Mouse (Mus musculus): ENCODE results near the gene Wapl. TPM values are rescaled to one million over a fixed set of nuclear protein-coding genes. Genes with fewer than 3 reads are reported as not detected.
A peak's percentile ranks its signal among the peaks of the same experiment; 100 is the strongest.

Gene Wapl
- polyA plus RNA-seq, 1 experiment from 2014 or later = 18.3 TPM

- 8% methylated on average over 4 of the region's 4 CpGs for WGBS
- no peak for ATAC-seq (ENCODE audit: low read depth)
- H3K9me3 ChIP-seq = no peaks in the 10 kb centered on the region
- peak overlapping the region; percentile 92 for H3K4me2 ChIP-seq
- H3K27ac ChIP-seq (replicated peaks) = no peak overlapping the region
- H3K4me3 ChIP-seq = peak overlapping the region; percentile 50
- peaks cover 55% of the 10 kb centered on the region for H3K27me3 ChIP-seq
- peaks cover 15% of the 10 kb centered on the region for H3K4me1 ChIP-seq (replicated peaks)
- H3K9ac ChIP-seq = peak overlapping the region; percentile 65
- H3K36me3 ChIP-seq = no peaks in the 10 kb centered on the region
Measured at GRCm38 (mm10) chr14:34662478-34662826, 11.3 kb upstream of the Wapl start.

- Histone ChIP-seq H3K9ac (no peak overlapping the region), H3K36me3 (no peaks in the 10 kb centered on the region), H3K27ac (replicated peaks) (no peak overlapping the region), H3K4me2 (no peak overlapping the region), H3K27me3 (peaks cover 55% of the 10 kb centered on the region), H3K9me3 (no peaks in the 10 kb centered on the region), H3K4me3 (no peak overlapping the region), H3K4me1 (replicated peaks) (peaks cover 15% of the 10 kb centered on the region)
- 91% methylated on average over 1 of the region's 1 CpGs for WGBS
- ATAC-seq (ENCODE audit: low read depth) = no peak
Measured at GRCm38 (mm10) chr14:34663381-34663780, 10.3 kb upstream of the Wapl start.

- no peak overlapping the region for H3K9ac ChIP-seq
- no peak overlapping the region for H3K27ac ChIP-seq (replicated peaks)
- no peaks in the 10 kb centered on the region for H3K36me3 ChIP-seq
- peaks cover 4% of the 10 kb centered on the region; the same call in 1 of the 2 replicates for H3K27me3 ChIP-seq
- H3K4me2 ChIP-seq = no peak overlapping the region
- no peak overlapping the region for H3K4me3 ChIP-seq
- ATAC-seq (ENCODE audit: low read depth) = no peak
- WGBS = 67% methylated on average over 3 of the region's 3 CpGs
- H3K9me3 ChIP-seq = no peaks in the 10 kb centered on the region
- H3K4me1 ChIP-seq (replicated peaks) = peaks cover 11% of the 10 kb centered on the region
Measured at GRCm38 (mm10) chr14:34669082-34669481, 4.6 kb upstream of the Wapl start.

- Histone ChIP-seq H3K27ac (replicated peaks) (no peak overlapping the region), H3K4me1 (replicated peaks) (peaks cover 18% of the 10 kb centered on the region), H3K4me2 (no peak overlapping the region), H3K27me3 (no peaks in the 10 kb centered on the region), H3K9me3 (no peaks in the 10 kb centered on the region), H3K36me3 (no peaks in the 10 kb centered on the region), H3K4me3 (no peak overlapping the region), H3K9ac (no peak overlapping the region)
- 56% methylated on average over 2 of the region's 2 CpGs for WGBS
- no peak for ATAC-seq (ENCODE audit: low read depth)
Measured at GRCm38 (mm10) chr14:34670256-34670655, 3.5 kb upstream of the Wapl start.

GRCm38 (mm10) chr14:34674229-34674791 is 582 bp downstream of the Wapl start:
- no peak; the same call in 1 of the 2 replicates for ATAC-seq (ENCODE audit: low read depth)
- WGBS = under 1% methylated on average over 52 of the region's 52 CpGs

GRCm38 (mm10) chr14:34674932-34675331 is 1.2 kb downstream of the Wapl start:
- H3K4me3 ChIP-seq = peak overlapping the region; percentile 97
- ATAC-seq (ENCODE audit: low read depth) = no peak
- H3K27ac ChIP-seq (replicated peaks) = no peak overlapping the region

More at GRCm38 (mm10) chr14:34674229-34674791, 582 bp downstream of the Wapl start:
- H3K36me3 ChIP-seq = peaks cover 5% of the 10 kb centered on the region; the same call in 1 of the 2 replicates
- H3K4me1 ChIP-seq (replicated peaks) = peaks cover 30% of the 10 kb centered on the region
- H3K27ac ChIP-seq (replicated peaks) = peak overlapping the region; percentile 94
- H3K27me3 ChIP-seq = no peaks in the 10 kb centered on the region
- peak overlapping the region; percentile 95 for H3K9ac ChIP-seq
- peak overlapping the region; percentile 92 for H3K4me2 ChIP-seq
- H3K4me3 ChIP-seq = peak overlapping the region; percentile 97
- no peaks in the 10 kb centered on the region for H3K9me3 ChIP-seq

GRCm38 (mm10) chr14:34675347-34675865 is 1.7 kb downstream of the Wapl start:
- WGBS = 70% methylated on average over 5 of the region's 5 CpGs
- Histone ChIP-seq H3K4me3 (0 out of 2 replicates have a peak overlapping the region, but pooled peaks have one; percentile 6), H3K36me3 (peaks cover 5% of the 10 kb centered on the region; the same call in 1 of the 2 replicates), H3K4me1 (replicated peaks) (peaks cover 30% of the 10 kb centered on the region), H3K27me3 (no peaks in the 10 kb centered on the region), H3K9me3 (no peaks in the 10 kb centered on the region), H3K27ac (replicated peaks) (no peak overlapping the region), H3K4me2 (peak overlapping the region; percentile 92), H3K9ac (no peak overlapping the region)
- ATAC-seq (ENCODE audit: low read depth) = no peak

More at GRCm38 (mm10) chr14:34674932-34675331, 1.2 kb downstream of the Wapl start:
- Histone ChIP-seq H3K36me3 (peaks cover 5% of the 10 kb centered on the region; the same call in 1 of the 2 replicates), H3K9ac (peak overlapping the region; percentile 95), H3K27me3 (no peaks in the 10 kb centered on the region), H3K9me3 (no peaks in the 10 kb centered on the region), H3K4me2 (peak overlapping the region; percentile 92), H3K4me1 (replicated peaks) (peaks cover 30% of the 10 kb centered on the region)
- WGBS = 28% methylated on average over 9 of the region's 9 CpGs

- peaks cover 14% of the 10 kb centered on the region for H3K4me1 ChIP-seq (replicated peaks)
- WGBS = 70% methylated on average over 2 of the region's 2 CpGs
- H3K36me3 ChIP-seq = peaks cover 16% of the 10 kb centered on the region
- H3K9me3 ChIP-seq = no peaks in the 10 kb centered on the region
- no peak for ATAC-seq (ENCODE audit: low read depth)
- no peak overlapping the region for H3K4me3 ChIP-seq
- no peak overlapping the region for H3K4me2 ChIP-seq
- H3K27ac ChIP-seq (replicated peaks) = no peak overlapping the region
- no peaks in the 10 kb centered on the region for H3K27me3 ChIP-seq
- no peak overlapping the region for H3K9ac ChIP-seq
Measured at GRCm38 (mm10) chr14:34680815-34681214, 7.1 kb downstream of the Wapl start.

GRCm38 (mm10) chr14:34684989-34685388 is 11.3 kb downstream of the Wapl start:
- Histone ChIP-seq H3K9ac (no peak overlapping the region), H3K36me3 (peaks cover 14% of the 10 kb centered on the region), H3K4me3 (no peak overlapping the region), H3K27me3 (no peaks in the 10 kb centered on the region), H3K9me3 (no peaks in the 10 kb centered on the region), H3K27ac (replicated peaks) (no peak overlapping the region), H3K4me1 (replicated peaks) (peaks cover 5% of the 10 kb centered on the region), H3K4me2 (no peak overlapping the region)
- ATAC-seq (ENCODE audit: low read depth) = no peak

GRCm38 (mm10) chr14:34693970-34694369 is 20.2 kb downstream of the Wapl start:
- H3K9me3 ChIP-seq = no peaks in the 10 kb centered on the region
- peaks cover 38% of the 10 kb centered on the region for H3K36me3 ChIP-seq
- no peaks in the 10 kb centered on the region for H3K4me1 ChIP-seq (replicated peaks)
- H3K27ac ChIP-seq (replicated peaks) = no peak overlapping the region
- H3K4me2 ChIP-seq = no peak overlapping the region
- H3K27me3 ChIP-seq = no peaks in the 10 kb centered on the region
- ATAC-seq (ENCODE audit: low read depth) = no peak
- WGBS = 94% methylated on average over 4 of the region's 4 CpGs
- no peak overlapping the region for H3K4me3 ChIP-seq
- H3K9ac ChIP-seq = no peak overlapping the region

GRCm38 (mm10) chr14:34697376-34697775 is 23.6 kb downstream of the Wapl start:
- 88% methylated on average over 1 of the region's 1 CpGs for WGBS
- H3K4me1 ChIP-seq (replicated peaks) = no peaks in the 10 kb centered on the region
- no peak overlapping the region for H3K9ac ChIP-seq
- no peak overlapping the region for H3K4me3 ChIP-seq
- no peak for ATAC-seq (ENCODE audit: low read depth)
- no peak overlapping the region for H3K4me2 ChIP-seq
- H3K27ac ChIP-seq (replicated peaks) = no peak overlapping the region
- H3K9me3 ChIP-seq = no peaks in the 10 kb centered on the region
- peaks cover 29% of the 10 kb centered on the region for H3K36me3 ChIP-seq
- no peaks in the 10 kb centered on the region for H3K27me3 ChIP-seq

- 87% methylated on average over 2 of the region's 2 CpGs for WGBS
- Histone ChIP-seq H3K9ac (no peak overlapping the region), H3K27me3 (no peaks in the 10 kb centered on the region), H3K27ac (replicated peaks) (no peak overlapping the region), H3K36me3 (peaks cover 15% of the 10 kb centered on the region), H3K4me1 (replicated peaks) (0 out of 2 replicates have a peak, but pooled peaks cover 4% of the 10 kb centered on the region), H3K9me3 (no peaks in the 10 kb centered on the region), H3K4me3 (no peak overlapping the region), H3K4me2 (no peak overlapping the region)
- no peak for ATAC-seq (ENCODE audit: low read depth)
Measured at GRCm38 (mm10) chr14:34710209-34710608, 36.5 kb downstream of the Wapl start.

- Histone ChIP-seq H3K9ac (no peak overlapping the region), H3K4me1 (replicated peaks) (0 out of 2 replicates have a peak, but pooled peaks cover 4% of the 10 kb centered on the region), H3K9me3 (no peaks in the 10 kb centered on the region), H3K27me3 (no peaks in the 10 kb centered on the region), H3K27ac (replicated peaks) (no peak overlapping the region), H3K36me3 (peaks cover 15% of the 10 kb centered on the region), H3K4me3 (no peak overlapping the region), H3K4me2 (no peak overlapping the region)
- no peak for ATAC-seq (ENCODE audit: low read depth)
- WGBS = 91% methylated on average over 3 of the region's 3 CpGs
Measured at GRCm38 (mm10) chr14:34712027-34712426, 38.3 kb downstream of the Wapl start.
